Mouse (Mus musculus) urinary bladder, postnatal 25 days (tissue): ENCODE data around the gene Maats1.
A peak's percentile ranks its signal among the peaks of the same experiment; 100 is the strongest.
"Not testable (repeated sequence)": the region's sequence is repeated elsewhere in the genome, so short reads cannot be mapped to it uniquely, and the experiment has no call there.

Experiments
- DNase-seq: peaks from one replicate; pipeline ENCODE4 v3.0.0; 2022; ENCODE audit warnings: low spot score

The Maats1 gene

GRCm38 (mm10) chr16:38348217-38348761, 6.3 kb upstream of the Maats1 start:
- DNase-seq = no peak

- no peak for DNase-seq
These were observed 5.6 kb upstream of the Maats1 start for GRCm38 (mm10) chr16:38347588-38347987.

- DNase-seq = peak; percentile 83
These were observed 4.8 kb upstream of the Maats1 start, which contains the start of the genes Cox17 and Gm21987 for GRCm38 (mm10) chr16:38346529-38347325. Gene Cox17, plus strand, starts transcription at chr16:38346991. Gene Gm21987, plus strand, starts transcription at chr16:38347040.

GRCm38 (mm10) chr16:38344941-38345725, 3.2 kb upstream of the Maats1 start:
- DNase-seq = no peak

- DNase-seq = not testable (repeated sequence)
These were observed 3.9 kb downstream of the Maats1 start for GRCm38 (mm10) chr16:38338077-38338476.

- no peak for DNase-seq
These were observed 7.5 kb downstream of the Maats1 start for GRCm38 (mm10) chr16:38334431-38334830.

GRCm38 (mm10) chr16:38329340-38329739, 12.6 kb downstream of the Maats1 start:
- DNase-seq = no peak

- no peak for DNase-seq
These were observed 15.1 kb downstream of the Maats1 start for GRCm38 (mm10) chr16:38326778-38327397.

GRCm38 (mm10) chr16:38324311-38324710, 17.6 kb downstream of the Maats1 start:
- DNase-seq = no peak

GRCm38 (mm10) chr16:38321452-38321935, 20.4 kb downstream of the Maats1 start:
- DNase-seq = peak; percentile 29

- no peak for DNase-seq
These were observed 22.9 kb downstream of the Maats1 start for GRCm38 (mm10) chr16:38319087-38319486.

GRCm38 (mm10) chr16:38318492-38318891, 23.5 kb downstream of the Maats1 start:
- no peak for DNase-seq

GRCm38 (mm10) chr16:38308195-38308594, 33.7 kb downstream of the Maats1 start:
- no peak for DNase-seq

GRCm38 (mm10) chr16:38307651-38308050, 34.3 kb downstream of the Maats1 start:
- DNase-seq = no peak

GRCm38 (mm10) chr16:38307221-38307605, 34.7 kb downstream of the Maats1 start:
- no peak for DNase-seq

- no peak for DNase-seq
These were observed 35.2 kb downstream of the Maats1 start for GRCm38 (mm10) chr16:38306571-38307220.

- no peak for DNase-seq
These were observed 37.3 kb downstream of the Maats1 start for GRCm38 (mm10) chr16:38304460-38305194.

GRCm38 (mm10) chr16:38302367-38302766, 39.6 kb downstream of the Maats1 start:
- no peak for DNase-seq

- DNase-seq = no peak
These were observed 43.5 kb downstream of the Maats1 start for GRCm38 (mm10) chr16:38298410-38298809.

- no peak for DNase-seq
These were observed 46.5 kb downstream of the Maats1 start for GRCm38 (mm10) chr16:38295349-38295930.
